Mouse (Mus musculus) lung, adult 2 months (tissue): ENCODE results near the gene Irak3. TPM values are rescaled to one million over a fixed set of nuclear protein-coding genes. Genes with fewer than 3 reads are reported as not detected.

ENCODE experiments used
- DNase-seq: peaks from one replicate; pipeline ENCODE4 v3.0.0; 2022
- H3K4me1 ChIP-seq: fragments of 200-500 bp; 2 replicates; pipeline ENCODE4 v1.6.1; 2011; ENCODE audit warnings: low read length; ENCODE audit not compliant: control insufficient read depth, insufficient read depth
- H3K4me3 ChIP-seq: fragments of 200-500 bp; replicated peaks from 2 replicates; pipeline ENCODE3; 2011; ENCODE audit warnings: low read depth, mild to moderate bottlenecking, control low read depth, low read length; ENCODE audit errors: extremely low read depth
- CTCF ChIP-seq: fragments of 200-500 bp; IDR thresholded peaks from 2 replicates; pipeline ENCODE4 v1.5.1; 2011; ENCODE audit warnings: mild to moderate bottlenecking, low read length, control low read depth; ENCODE audit not compliant: insufficient read depth
- POLR2A ChIP-seq: fragments of 200-500 bp; IDR thresholded peaks from 2 replicates; pipeline ENCODE4 v1.6.1; 2011; ENCODE audit warnings: low read depth, mild to moderate bottlenecking, control low read depth, low read length, borderline replicate concordance; ENCODE audit errors: extremely low read depth
- WGBS: fragments of 180-500 bp; shearing (Covaris S2); methylation state at CpG from one replicate; pipeline ENCODE4 v1.1.7; 2018; 5-methylcytosine and 5-hydroxymethylcytosine counted together
- polyA plus RNA-seq: library from polyadenylated mRNA; depleted of rRNA; stranded (reverse); fragments of >200 nt; gene quantifications from 2 replicates; pipeline ENCODE4 v1.2.3, GENCODE M21; 2012

Irak3 gene
- polyA plus RNA-seq, 1 experiment: 4.3 TPM

DNA sequence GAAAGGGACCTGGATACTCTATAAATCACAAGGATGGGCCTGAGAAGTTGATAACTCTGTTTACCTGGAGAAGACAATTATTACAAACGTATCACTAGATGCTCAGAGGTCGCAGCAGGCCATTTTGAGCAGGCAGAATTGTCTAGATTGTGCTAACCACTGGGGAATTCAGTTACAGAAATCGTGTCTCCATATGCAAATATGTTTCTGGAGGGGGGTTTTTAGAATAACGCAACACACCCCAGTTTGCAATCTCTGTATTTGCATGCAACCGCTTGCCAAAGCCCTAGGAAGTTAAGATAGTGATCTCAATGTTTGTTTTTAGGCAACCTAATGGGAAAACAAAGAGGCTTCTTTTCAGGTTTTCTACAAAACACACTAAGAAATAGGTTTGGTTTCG is 10.8 kb downstream of the Irak3 start:
- Histone ChIP-seq H3K4me1 (no peaks in the 10 kb centered on the region), H3K4me3 (no peak overlapping the region)
- TF ChIP-seq CTCF: no peak
- TF ChIP-seq POLR2A: no peak
- no peak for DNase-seq
- 75% methylated on average over 6 of the region's 6 CpGs for WGBS

DNA sequence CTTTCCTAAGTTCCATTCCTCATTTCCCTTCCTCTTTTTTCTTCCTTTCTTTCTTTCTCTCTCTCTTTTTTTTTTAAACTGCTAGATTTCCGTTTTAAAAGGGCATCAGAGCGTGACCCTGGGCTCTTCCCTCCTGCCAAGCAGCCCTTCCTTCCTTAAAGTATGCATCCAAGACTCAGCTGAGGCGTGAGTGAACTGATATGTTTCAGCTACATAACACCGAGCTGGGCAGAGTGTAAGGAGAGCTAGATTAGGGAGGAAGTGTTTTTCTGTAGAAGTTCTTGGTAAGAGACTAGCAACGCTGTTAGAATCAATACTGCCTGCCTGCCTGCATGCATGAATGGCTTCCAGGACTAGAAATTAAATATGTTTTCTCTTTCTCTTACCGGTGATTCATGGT is 12.1 kb downstream of the Irak3 start:
- Histone ChIP-seq H3K4me3 (no peak overlapping the region), H3K4me1 (no peaks in the 10 kb centered on the region)
- WGBS: 36% methylated on average over 6 of the region's 6 CpGs
- TF ChIP-seq CTCF (no peak), POLR2A (no peak)
- no peak for DNase-seq

- no peak for TF ChIP-seq POLR2A
- TF ChIP-seq CTCF: no peak
- DNase-seq: no peak
- WGBS: 58% methylated on average over 11 of the region's 11 CpGs
- H3K4me3 ChIP-seq: no peak overlapping the region
- no peaks in the 10 kb centered on the region for H3K4me1 ChIP-seq
Observed at GRCm38 (mm10) chr10:120189276-120189675, 12.7 kb downstream of the Irak3 start.

DNA sequence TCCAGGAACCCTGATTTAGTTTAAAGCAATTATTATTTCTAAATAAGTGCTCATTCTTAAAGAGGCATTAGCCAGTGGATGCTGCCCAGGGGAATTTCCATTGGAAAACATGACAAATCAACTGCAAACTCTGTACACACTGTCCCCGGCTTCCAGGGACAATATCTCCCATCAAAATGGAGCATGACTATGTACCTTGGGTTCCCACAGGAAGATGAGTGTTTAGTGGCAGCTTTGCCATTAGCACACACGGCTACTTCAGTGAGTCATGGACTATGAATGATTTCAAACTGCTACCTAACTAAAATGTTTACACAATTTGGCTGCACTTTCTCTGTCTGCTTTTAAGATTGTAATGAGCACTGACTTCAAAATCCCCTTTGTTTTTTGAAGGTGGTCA is 13.4 kb downstream of the Irak3 start:
- no peak for TF ChIP-seq CTCF
- TF ChIP-seq POLR2A: no peak
- no peak for DNase-seq
- 38% methylated on average over 2 of the region's 2 CpGs for WGBS
- Histone ChIP-seq H3K4me1 (no peaks in the 10 kb centered on the region), H3K4me3 (no peak overlapping the region)

DNA sequence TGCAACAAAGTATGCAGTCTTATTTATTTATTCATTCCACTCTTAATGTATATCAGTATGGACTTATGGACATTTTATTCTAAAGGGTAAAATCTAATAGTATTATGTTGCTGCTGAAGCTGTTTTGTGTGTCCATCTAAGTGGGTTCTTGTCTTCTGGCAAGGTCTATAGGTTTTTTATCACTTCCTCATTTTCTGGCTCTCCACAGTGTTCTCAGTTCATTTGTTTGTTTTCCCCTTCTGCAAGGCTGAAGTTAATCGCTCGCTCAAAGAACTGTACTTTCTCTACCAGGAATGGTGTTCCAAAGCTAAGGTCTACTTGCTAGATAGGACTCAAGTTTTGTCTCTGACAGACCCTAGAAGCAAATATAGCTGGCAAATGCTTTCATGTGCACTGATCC is 18.6 kb downstream of the Irak3 start:
- Histone ChIP-seq H3K4me3 (no peak overlapping the region), H3K4me1 (no peaks in the 10 kb centered on the region)
- TF ChIP-seq CTCF (no peak), POLR2A (no peak)
- DNase-seq: no peak
- WGBS: 42% methylated on average over 2 of the region's 2 CpGs

GRCm38 (mm10) chr10:120182887-120183286 is 19.0 kb downstream of the Irak3 start:
- TF ChIP-seq CTCF (no peak), POLR2A (no peak)
- Histone ChIP-seq H3K4me3 (no peak overlapping the region), H3K4me1 (no peaks in the 10 kb centered on the region)
- WGBS: 89% methylated on average over 1 of the region's 1 CpGs
- no peak for DNase-seq

GRCm38 (mm10) chr10:120174192-120174705 is 27.7 kb downstream of the Irak3 start:
- DNase-seq: no peak
- TF ChIP-seq POLR2A (no peak), CTCF (no peak)
- 87% methylated on average over 15 of the region's 15 CpGs for WGBS
- Histone ChIP-seq H3K4me3 (no peak overlapping the region), H3K4me1 (no peaks in the 10 kb centered on the region)

GRCm38 (mm10) chr10:120171340-120171739 is 30.6 kb downstream of the Irak3 start:
- no peaks in the 10 kb centered on the region for H3K4me1 ChIP-seq
- DNase-seq: no peak
- 59% methylated on average over 5 of the region's 5 CpGs for WGBS
- TF ChIP-seq POLR2A (no peak), CTCF (no peak)
- H3K4me3 ChIP-seq: no peak overlapping the region

- DNase-seq: no peak
- no peak for TF ChIP-seq POLR2A
- TF ChIP-seq CTCF: no peak
- H3K4me1 ChIP-seq: no peaks in the 10 kb centered on the region
- H3K4me3 ChIP-seq: no peak overlapping the region
- WGBS: 74% methylated on average over 4 of the region's 4 CpGs
Observed at GRCm38 (mm10) chr10:120170277-120170676, 31.7 kb downstream of the Irak3 start.

GRCm38 (mm10) chr10:120169841-120170240 is 32.1 kb downstream of the Irak3 start:
- 82% methylated on average over 5 of the region's 5 CpGs for WGBS
- no peak for TF ChIP-seq POLR2A
- TF ChIP-seq CTCF: no peak
- H3K4me1 ChIP-seq: no peaks in the 10 kb centered on the region
- H3K4me3 ChIP-seq: no peak overlapping the region
- no peak for DNase-seq
